Mouse (Mus musculus) midbrain, embryonic 12.5 days (tissue): ENCODE measurements around the gene Arpin. TPM values are rescaled to one million over a fixed set of nuclear protein-coding genes. Genes with fewer than 3 reads are reported as not detected.

Experiments
- ATAC-seq: fragments of 200-750 bp; cut with Nextera tagmentation; 2 replicates; pipeline ENCODE4 v1.8.0; 2017; ENCODE audit warnings: low read depth, moderate TSS enrichment, moderate library complexity; ENCODE audit not compliant: low FRiP score
- H3K27ac ChIP-seq: fragments of 300-500 bp; sonication (generic); replicated peaks from 2 replicates; pipeline ENCODE4 v1.5.1; 2016; ENCODE audit warnings: mild to moderate bottlenecking
- H3K27me3 ChIP-seq: fragments of 300-500 bp; sonication (generic); 2 replicates; pipeline ENCODE4 v1.6.1; 2016; ENCODE audit warnings: mild to moderate bottlenecking
- H3K36me3 ChIP-seq: fragments of 300-500 bp; sonication (generic); 2 replicates; pipeline ENCODE4 v1.6.1; 2016
- H3K4me1 ChIP-seq: fragments of 300-500 bp; sonication (generic); 2 replicates; pipeline ENCODE4 v1.6.1; 2016
- H3K4me2 ChIP-seq: fragments of 300-500 bp; sonication (generic); replicated peaks from 2 replicates; pipeline ENCODE4 v1.6.1; 2016; ENCODE audit warnings: mild to moderate bottlenecking, moderate library complexity
- H3K4me3 ChIP-seq: fragments of 300-500 bp; sonication (generic); 2 replicates; pipeline ENCODE4 v1.5.1; 2016; ENCODE audit warnings: mild to moderate bottlenecking
- H3K9ac ChIP-seq: fragments of 300-500 bp; sonication (generic); replicated peaks from 2 replicates; pipeline ENCODE4 v1.6.1; 2016; ENCODE audit warnings: mild to moderate bottlenecking, moderate library complexity
- H3K9me3 ChIP-seq: fragments of 300-500 bp; sonication (generic); 2 replicates; pipeline ENCODE4 v1.6.1; 2016; ENCODE audit warnings: mild to moderate bottlenecking
- WGBS: fragments of 180-500 bp; shearing (Covaris S2); methylation state at CpG from one replicate; pipeline ENCODE4 v1.1.7; 2016; 5-methylcytosine and 5-hydroxymethylcytosine counted together
- polyA plus RNA-seq: library from polyadenylated mRNA; unstranded; fragments of >200 nt; fragmentation: Nextera tagmentation; extraction: Ambion mirVana; gene quantifications from 2 replicates; pipeline ENCODE4 v1.2.1, GENCODE M21; 2016

Gene Arpin
- 19.2 and 21.0 TPM in 2 replicates for polyA plus RNA-seq

GRCm38 (mm10) chr7:79934862-79935510 lies at the start of gene Arpin:
TSS of gene Arpin (minus strand) at chr7:79935359.
- H3K9me3 ChIP-seq: no peaks in the 10 kb centered on the region
- 0 out of 2 replicates have a peak, but pooled peaks cover 6% of the 10 kb centered on the region for H3K27me3 ChIP-seq
- peak; percentile 83 for ATAC-seq
- no peaks in the 10 kb centered on the region for H3K36me3 ChIP-seq
- peaks cover 16% of the 10 kb centered on the region for H3K4me1 ChIP-seq
- peak within 1 kb of the TSS; percentile 73 for H3K4me2 ChIP-seq
- peak within 1 kb of the TSS; percentile 73 for H3K9ac ChIP-seq
- 1% methylated on average over 32 of the region's 32 CpGs for WGBS
- peak within 1 kb of the TSS; percentile 52; the same call in 1 of the 2 replicates for H3K27ac ChIP-seq
- peak within 1 kb of the TSS; percentile 57 for H3K4me3 ChIP-seq

- Histone ChIP-seq H3K9me3 (no peaks in the 10 kb centered on the region), H3K27me3 (no peaks in the 10 kb centered on the region), H3K4me3 (no peak overlapping the region), H3K4me1 (no peaks in the 10 kb centered on the region), H3K27ac (no peak overlapping the region), H3K4me2 (no peak overlapping the region), H3K9ac (no peak overlapping the region), H3K36me3 (no peaks in the 10 kb centered on the region)
- ATAC-seq: no peak
- WGBS: 88% methylated on average over 2 of the region's 2 CpGs
Observed at GRCm38 (mm10) chr7:79975316-79975715, 40.2 kb upstream of the Arpin start.

GRCm38 (mm10) chr7:79972195-79972594 lies 37.0 kb upstream of the Arpin start:
- H3K4me2 ChIP-seq: no peak overlapping the region
- ATAC-seq: no peak
- H3K27ac ChIP-seq: no peak overlapping the region
- no peak overlapping the region for H3K4me3 ChIP-seq
- no peaks in the 10 kb centered on the region for H3K36me3 ChIP-seq
- H3K27me3 ChIP-seq: no peaks in the 10 kb centered on the region
- H3K9me3 ChIP-seq: no peaks in the 10 kb centered on the region
- WGBS: 84% methylated on average over 5 of the region's 5 CpGs
- H3K4me1 ChIP-seq: no peaks in the 10 kb centered on the region
- H3K9ac ChIP-seq: no peak overlapping the region

- Histone ChIP-seq H3K4me1 (no peaks in the 10 kb centered on the region), H3K27ac (no peak overlapping the region), H3K27me3 (no peaks in the 10 kb centered on the region), H3K4me2 (no peak overlapping the region), H3K9me3 (no peaks in the 10 kb centered on the region), H3K36me3 (no peaks in the 10 kb centered on the region), H3K9ac (no peak overlapping the region), H3K4me3 (no peak overlapping the region)
- WGBS: 65% methylated on average over 1 of the region's 1 CpGs
- no peak for ATAC-seq
Observed at GRCm38 (mm10) chr7:79970336-79970735, 35.2 kb upstream of the Arpin start.

- H3K27me3 ChIP-seq: no peaks in the 10 kb centered on the region
- WGBS: 82% methylated on average over 6 of the region's 6 CpGs
Observed at GRCm38 (mm10) chr7:79968326-79968725, 33.2 kb upstream of the Arpin start.

GRCm38 (mm10) chr7:79961600-79961999 lies 26.4 kb upstream of the Arpin start:
- no peak overlapping the region for H3K4me2 ChIP-seq
- no peaks in the 10 kb centered on the region for H3K9me3 ChIP-seq
- H3K27ac ChIP-seq: no peak overlapping the region
- no peak overlapping the region for H3K4me3 ChIP-seq
- H3K9ac ChIP-seq: no peak overlapping the region
- ATAC-seq: no peak
- no peaks in the 10 kb centered on the region for H3K36me3 ChIP-seq
- no peaks in the 10 kb centered on the region for H3K27me3 ChIP-seq
- WGBS: 71% methylated on average over 1 of the region's 1 CpGs
- H3K4me1 ChIP-seq: no peaks in the 10 kb centered on the region

More at GRCm38 (mm10) chr7:79968326-79968725, 33.2 kb upstream of the Arpin start:
- Histone ChIP-seq H3K9me3 (no peaks in the 10 kb centered on the region), H3K4me2 (no peak overlapping the region), H3K9ac (no peak overlapping the region), H3K27ac (no peak overlapping the region), H3K4me1 (no peaks in the 10 kb centered on the region), H3K4me3 (no peak overlapping the region), H3K36me3 (no peaks in the 10 kb centered on the region)
- ATAC-seq: no peak

- H3K4me3 ChIP-seq: no peak overlapping the region
- 71% methylated on average over 1 of the region's 1 CpGs for WGBS
- H3K9ac ChIP-seq: no peak overlapping the region
- H3K27ac ChIP-seq: no peak overlapping the region
- H3K9me3 ChIP-seq: no peaks in the 10 kb centered on the region
- no peak for ATAC-seq
- no peaks in the 10 kb centered on the region for H3K36me3 ChIP-seq
- H3K27me3 ChIP-seq: no peaks in the 10 kb centered on the region
- no peak overlapping the region for H3K4me2 ChIP-seq
- H3K4me1 ChIP-seq: no peaks in the 10 kb centered on the region
Observed at GRCm38 (mm10) chr7:79956131-79956530, 21.0 kb upstream of the Arpin start.

- H3K27me3 ChIP-seq: no peaks in the 10 kb centered on the region
- no peaks in the 10 kb centered on the region for H3K9me3 ChIP-seq
- H3K4me2 ChIP-seq: no peak overlapping the region
- H3K4me3 ChIP-seq: no peak overlapping the region
- no peak overlapping the region for H3K9ac ChIP-seq
- H3K36me3 ChIP-seq: no peaks in the 10 kb centered on the region
- no peaks in the 10 kb centered on the region for H3K4me1 ChIP-seq
- H3K27ac ChIP-seq: no peak overlapping the region
- no peak for ATAC-seq
- 94% methylated on average over 1 of the region's 1 CpGs for WGBS
Observed at GRCm38 (mm10) chr7:79954890-79955289, 19.7 kb upstream of the Arpin start.

GRCm38 (mm10) chr7:79951038-79951437 lies 15.9 kb upstream of the Arpin start:
- H3K4me2 ChIP-seq: no peak overlapping the region
- H3K27me3 ChIP-seq: no peaks in the 10 kb centered on the region
- no peak for ATAC-seq
- no peaks in the 10 kb centered on the region for H3K4me1 ChIP-seq
- H3K27ac ChIP-seq: no peak overlapping the region
- H3K9me3 ChIP-seq: no peaks in the 10 kb centered on the region
- H3K36me3 ChIP-seq: no peaks in the 10 kb centered on the region
- H3K4me3 ChIP-seq: no peak overlapping the region
- WGBS: 74% methylated on average over 3 of the region's 3 CpGs
- no peak overlapping the region for H3K9ac ChIP-seq

- Histone ChIP-seq H3K36me3 (no peaks in the 10 kb centered on the region), H3K27ac (no peak overlapping the region), H3K4me3 (no peak overlapping the region), H3K27me3 (no peaks in the 10 kb centered on the region), H3K9me3 (no peaks in the 10 kb centered on the region), H3K9ac (no peak overlapping the region), H3K4me1 (no peaks in the 10 kb centered on the region), H3K4me2 (no peak overlapping the region)
- WGBS: 84% methylated on average over 6 of the region's 6 CpGs
- no peak for ATAC-seq
Observed at GRCm38 (mm10) chr7:79950236-79950635, 15.1 kb upstream of the Arpin start.

GRCm38 (mm10) chr7:79935511-79936205 lies 499 bp upstream of the Arpin start:
- 9% methylated on average over 19 of the region's 19 CpGs for WGBS

GRCm38 (mm10) chr7:79934461-79934860 lies 698 bp downstream of the Arpin start:
- Histone ChIP-seq H3K9ac (peak overlapping the region; percentile 73), H3K27ac (peak overlapping the region; percentile 52; the same call in 1 of the 2 replicates), H3K27me3 (0 out of 2 replicates have a peak, but pooled peaks cover 6% of the 10 kb centered on the region), H3K4me1 (peaks cover 16% of the 10 kb centered on the region), H3K4me3 (peak overlapping the region; percentile 57), H3K4me2 (peak overlapping the region; percentile 73), H3K9me3 (no peaks in the 10 kb centered on the region), H3K36me3 (no peaks in the 10 kb centered on the region)
- 52% methylated on average over 5 of the region's 5 CpGs for WGBS
- ATAC-seq: no peak

More at GRCm38 (mm10) chr7:79935511-79936205, 499 bp upstream of the Arpin start:
- Histone ChIP-seq H3K9me3 (no peaks in the 10 kb centered on the region), H3K4me1 (peaks cover 16% of the 10 kb centered on the region), H3K27me3 (0 out of 2 replicates have a peak, but pooled peaks cover 6% of the 10 kb centered on the region), H3K36me3 (no peaks in the 10 kb centered on the region), H3K9ac (peak overlapping the region; percentile 73), H3K27ac (no peak overlapping the region), H3K4me3 (peak overlapping the region; percentile 57), H3K4me2 (peak overlapping the region; percentile 73)
- ATAC-seq: no peak
